Mouse (Mus musculus) bone marrow, adult 2 months (tissue): Measurements from ENCODE around the gene Nrgn.

Experiments used
- CTCF ChIP-seq: fragments of 200-500 bp; IDR thresholded peaks from 2 replicates; pipeline ENCODE4 v1.5.1; 2011; ENCODE audit warnings: low read length, control low read depth; ENCODE audit not compliant: control insufficient read depth, insufficient read depth
- POLR2A ChIP-seq: fragments of 200-500 bp; IDR thresholded peaks from 2 replicates; pipeline ENCODE4 v1.6.1; 2011; ENCODE audit warnings: low read depth, mild to moderate bottlenecking, control low read depth, low read length, borderline replicate concordance; ENCODE audit not compliant: control insufficient read depth

GRCm38 (mm10) chr9:37598637-37599036, 45.9 kb upstream of the Nrgn start:
- no peak for TF ChIP-seq POLR2A
- no peak for TF ChIP-seq CTCF
